Comparison of ENCODE assay signal across 10 mouse cellular contexts in genomic region chr8:122548331-122548730, GRCm38 (mm10). TPM values are rescaled to one million over a fixed set of nuclear protein-coding genes. Genes with fewer than 3 reads are reported as not detected.
DNase-seq lines count a peak whose midpoint lies in the region; ATAC-seq lines count a peak whose summit lies in the region.
"Had no signal": no experiment of that assay in that cellular context is flagged by ENCODE, and none has a peak within 500 bp of the region (broad histone marks: within the 10 kb centered on the region; RNA-seq: fewer than 3 reads in every experiment).

No protein-coding gene starts in this region.

- peaks cover 14% of the 10 kb centered on the region for H3K36me3 ChIP-seq in heart, embryonic 10.5 days
- H3K36me3 ChIP-seq in lung, embryonic 15.5 days, result no peaks in the 10 kb centered on the region
- no peaks in the 10 kb centered on the region for H3K36me3 ChIP-seq in stomach, embryonic 14.5 days (ENCODE audit: control insufficient read depth, insufficient read depth, low read length)
- H3K36me3 ChIP-seq in midbrain, embryonic 14.5 days (ENCODE audit: control insufficient read depth, insufficient read depth, low read length), result no peaks in the 10 kb centered on the region

- 53% methylated on average over 13 of the region's 13 CpGs for WGBS in heart, embryonic 10.5 days
- WGBS in lung, embryonic 15.5 days, result 41% methylated on average over 13 of the region's 13 CpGs
- WGBS in stomach, embryonic 14.5 days, result 55% methylated on average over 13 of the region's 13 CpGs
- 73% methylated on average over 13 of the region's 13 CpGs for WGBS in midbrain, embryonic 14.5 days

- H3K4me3 ChIP-seq in heart, embryonic 10.5 days, result peak overlapping the region; percentile 88
- no peak overlapping the region for H3K4me3 ChIP-seq in lung, embryonic 15.5 days
- no peak overlapping the region for H3K4me3 ChIP-seq in stomach, embryonic 14.5 days (ENCODE audit: low read depth, low read length)
- H3K4me3 ChIP-seq in midbrain, embryonic 14.5 days (replicated peaks; ENCODE audit: low read depth, low read length), result no peak overlapping the region

- ATAC-seq in lung, embryonic 15.5 days (ENCODE audit: borderline replicate concordance, extremely low read depth, low FRiP score, low TSS enrichment), result no peak
- no peak for ATAC-seq in stomach, embryonic 14.5 days (ENCODE audit: insufficient number of reproducible peaks, insufficient read depth, low FRiP score, low read depth)
- no peak for ATAC-seq in midbrain, embryonic 14.5 days (ENCODE audit: low FRiP score, low TSS enrichment)

- H3K27me3 ChIP-seq in heart, embryonic 10.5 days (ENCODE audit: insufficient read depth, poor library complexity, severe bottlenecking), result no peaks in the 10 kb centered on the region
- H3K27me3 ChIP-seq in lung, embryonic 15.5 days, result no peaks in the 10 kb centered on the region
- H3K27me3 ChIP-seq in stomach, embryonic 14.5 days (ENCODE audit: control insufficient read depth, insufficient read depth, low read length), result no peaks in the 10 kb centered on the region
- H3K27me3 ChIP-seq in midbrain, embryonic 14.5 days (ENCODE audit: control insufficient read depth, insufficient read depth, low read length), result peaks cover 26% of the 10 kb centered on the region

- H3K4me1 ChIP-seq in heart, embryonic 10.5 days, result peaks cover 81% of the 10 kb centered on the region
- H3K4me1 ChIP-seq in lung, embryonic 15.5 days, result peaks cover 50% of the 10 kb centered on the region
- H3K4me1 ChIP-seq in stomach, embryonic 14.5 days (ENCODE audit: control insufficient read depth, insufficient read depth, low read length), result peaks cover 33% of the 10 kb centered on the region
- peaks cover 7% of the 10 kb centered on the region; the same call in 1 of the 2 replicates for H3K4me1 ChIP-seq in midbrain, embryonic 14.5 days (ENCODE audit: control insufficient read depth, insufficient read depth, low read length)

- no peak overlapping the region for H3K9ac ChIP-seq in lung, embryonic 15.5 days
- no peak overlapping the region for H3K9ac ChIP-seq in stomach, embryonic 14.5 days (replicated peaks; ENCODE audit: low read depth, low read length)
- H3K9ac ChIP-seq in midbrain, embryonic 14.5 days (replicated peaks; ENCODE audit: low read length), result no peak overlapping the region

- no peaks in the 10 kb centered on the region for H3K9me3 ChIP-seq in heart, embryonic 10.5 days
- no peaks in the 10 kb centered on the region for H3K9me3 ChIP-seq in lung, embryonic 15.5 days
- H3K9me3 ChIP-seq in stomach, embryonic 14.5 days (ENCODE audit: control insufficient read depth, low read depth, low read length), result no peaks in the 10 kb centered on the region
- no peaks in the 10 kb centered on the region for H3K9me3 ChIP-seq in midbrain, embryonic 14.5 days (ENCODE audit: control insufficient read depth, low read length)

- no peak for DNase-seq in heart, embryonic 10.5 days (ENCODE audit: low spot score)
- DNase-seq in heart, adult 8-10 months (ENCODE audit: low spot score), result no peak
- DNase-seq in lung, postnatal 14 days, result no peak
- DNase-seq in induced T-regulatory cell, adult 2 months (ENCODE audit: low read depth), result peak; percentile 66
- DNase-seq in right cerebral cortex, postnatal 25 days, result no peak
- no peak for DNase-seq in midbrain, embryonic 14.5 days
- DNase-seq: adrenal gland, postnatal 10 days; gastrocnemius, postnatal 14 days had no signal

- peak overlapping the region; percentile 76 for H3K4me2 ChIP-seq in lung, embryonic 15.5 days
- 0 out of 2 replicates have a peak overlapping the region, but pooled peaks have one; percentile 5 for H3K4me2 ChIP-seq in stomach, embryonic 14.5 days (replicated peaks; ENCODE audit: low read depth, low read length)
- no peak overlapping the region for H3K4me2 ChIP-seq in midbrain, embryonic 14.5 days (ENCODE audit: low read length)

- peak overlapping the region; percentile 87 for H3K27ac ChIP-seq in heart, embryonic 10.5 days
- H3K27ac ChIP-seq in lung, embryonic 15.5 days, result peak overlapping the region; percentile 76; the same call in 1 of the 2 replicates
- H3K27ac ChIP-seq in stomach, embryonic 14.5 days (ENCODE audit: low read length), result no peak overlapping the region
- H3K27ac ChIP-seq in midbrain, embryonic 14.5 days (replicated peaks; ENCODE audit: low read depth, low read length), result no peak overlapping the region

RNA-seq across cellular contexts. Expression of gene Piezo1, which starts 2.8 kb away (rescaled TPM):
- 23.7 and 29.3 TPM in 2 replicates for polyA plus RNA-seq in heart, embryonic 10.5 days (2016; fragmentation: Nextera tagmentation; extraction: Ambion mirVana)
- total RNA-seq in heart, adult 8-10 months (2022), result 10 to 100 TPM; 13.2 to 17.4 (median 13.7) TPM
- polyA plus RNA-seq in lung, embryonic 15.5 days (2015; fragmentation: Nextera tagmentation; extraction: Ambion mirVana), result 18.7 and 23.4 TPM in 2 replicates
- polyA plus RNA-seq in stomach, embryonic 14.5 days (2014; fragmentation: Nextera tagmentation; extraction: Ambion mirVana), result 15.6 and 24.2 TPM in 2 replicates
- polyA plus RNA-seq in midbrain, embryonic 14.5 days (2014; fragmentation: Nextera tagmentation; extraction: Ambion mirVana), result 1.0 and 4.6 TPM in 2 replicates

RNA-seq across cellular contexts. Expression of gene Cdt1, which starts 19.5 kb away (rescaled TPM):
- 47.6 TPM in 2 replicates for polyA plus RNA-seq in heart, embryonic 10.5 days (2016; fragmentation: Nextera tagmentation; extraction: Ambion mirVana)
- 1 to 10 TPM; 1.9 to 2.4 (median 2.2) TPM for total RNA-seq in heart, adult 8-10 months (2022)
- 42.7 and 44.9 TPM in 2 replicates for polyA plus RNA-seq in lung, embryonic 15.5 days (2015; fragmentation: Nextera tagmentation; extraction: Ambion mirVana)
- 34.8 and 36.4 TPM in 2 replicates for polyA plus RNA-seq in stomach, embryonic 14.5 days (2014; fragmentation: Nextera tagmentation; extraction: Ambion mirVana)
- 5.9 and 7.6 TPM in 2 replicates for polyA plus RNA-seq in midbrain, embryonic 14.5 days (2014; fragmentation: Nextera tagmentation; extraction: Ambion mirVana)

RNA-seq across cellular contexts. Expression of gene Aprt, which starts 28.4 kb away (rescaled TPM):
- polyA plus RNA-seq in heart, embryonic 10.5 days (2016; fragmentation: Nextera tagmentation; extraction: Ambion mirVana), result 318 and 361 TPM in 2 replicates
- 10 to 100 TPM; 39.5 to 50.6 (median 44.3) TPM for total RNA-seq in heart, adult 8-10 months (2022)
- polyA plus RNA-seq in lung, embryonic 15.5 days (2015; fragmentation: Nextera tagmentation; extraction: Ambion mirVana), result 314 and 327 TPM in 2 replicates
- polyA plus RNA-seq in stomach, embryonic 14.5 days (2014; fragmentation: Nextera tagmentation; extraction: Ambion mirVana), result 394 and 436 TPM in 2 replicates
- polyA plus RNA-seq in midbrain, embryonic 14.5 days (2014; fragmentation: Nextera tagmentation; extraction: Ambion mirVana), result 146 and 161 TPM in 2 replicates

Comparison
In these comparisons a context has a peak if more than half of its experiments do, and no peak if none do; other contexts are left out.
1. H3K27ac ChIP-seq: peak in heart, embryonic 10.5 days (single experiment) and lung, embryonic 15.5 days (single experiment); none in stomach, embryonic 14.5 days (single experiment) and midbrain, embryonic 14.5 days (single experiment).